Mouse (Mus musculus) lung, postnatal 0 days (tissue): ENCODE data around the gene Atp6ap1. TPM values are rescaled to one million over a fixed set of nuclear protein-coding genes. Genes with fewer than 3 reads are reported as not detected.

Experiments used
- ATAC-seq: fragments of 200-750 bp; cut with Nextera tagmentation; 2 replicates; pipeline ENCODE4 v1.8.0; 2017; ENCODE audit warnings: moderate library complexity
- DNase-seq: peaks from one replicate; pipeline ENCODE4 v3.0.0-alpha.2; 2016; ENCODE audit warnings: low spot score
- H3K27ac ChIP-seq: fragments of 300-500 bp; sonication (generic); 2 replicates; pipeline ENCODE4 v1.5.1; 2014; ENCODE audit warnings: antibody characterized with exemption, mild to moderate bottlenecking, low read length, mixed read lengths
- H3K27me3 ChIP-seq: fragments of 300-500 bp; sonication (generic); replicated peaks from 2 replicates; pipeline ENCODE4 v1.6.1; 2014; ENCODE audit warnings: low read length, mixed read lengths; ENCODE audit not compliant: insufficient read depth
- H3K36me3 ChIP-seq: fragments of 300-500 bp; sonication (generic); 2 replicates; pipeline ENCODE4 v1.6.1; 2014; ENCODE audit warnings: low read length, mixed read lengths; ENCODE audit not compliant: insufficient read depth
- H3K4me1 ChIP-seq: fragments of 300-500 bp; sonication (generic); 2 replicates; pipeline ENCODE4 v1.6.1; 2014; ENCODE audit warnings: antibody characterized with exemption, low read depth, low read length, mixed read lengths; ENCODE audit not compliant: insufficient read depth
- H3K4me2 ChIP-seq: fragments of 300-500 bp; sonication (generic); replicated peaks from 2 replicates; pipeline ENCODE4 v1.6.1; 2014; ENCODE audit warnings: low read depth, mild to moderate bottlenecking, low read length, moderate library complexity, mixed read lengths
- H3K4me3 ChIP-seq: fragments of 300-500 bp; sonication (generic); 2 replicates; pipeline ENCODE4 v1.5.1; 2014; ENCODE audit warnings: low read depth, low read length
- H3K9ac ChIP-seq: fragments of 300-500 bp; sonication (generic); replicated peaks from 2 replicates; pipeline ENCODE4 v1.6.1; 2014; ENCODE audit warnings: low read depth, mild to moderate bottlenecking
- H3K9me3 ChIP-seq: fragments of 300-500 bp; sonication (generic); 2 replicates; pipeline ENCODE4 v1.6.1; 2016; ENCODE audit warnings: low read length, mixed read lengths
- CTCF ChIP-seq: IDR thresholded peaks from 2 replicates; pipeline ENCODE4 v1.5.1; 2016; ENCODE audit warnings: antibody characterized with exemption, mild to moderate bottlenecking
- EP300 ChIP-seq: IDR thresholded peaks from 2 replicates; pipeline ENCODE4 v1.6.1; 2016; ENCODE audit warnings: antibody characterized with exemption, mild to moderate bottlenecking, control low read depth
- WGBS: fragments of 180-500 bp; shearing (Covaris S2); extraction: QIAGEN DNeasy Blood & Tissue Kit; methylation state at CpG from one replicate; pipeline ENCODE4 v1.1.7; 2014; 5-methylcytosine and 5-hydroxymethylcytosine counted together
- polyA plus RNA-seq: library from polyadenylated mRNA; unstranded; fragments of >200 nt; fragmentation: Nextera tagmentation; extraction: Ambion mirVana; gene quantifications from 2 replicates; pipeline ENCODE4 v1.2.1, GENCODE M21; 2015

The Atp6ap1 gene
- polyA plus RNA-seq, 1 experiment from 2014 or later: 140 TPM

DNA sequence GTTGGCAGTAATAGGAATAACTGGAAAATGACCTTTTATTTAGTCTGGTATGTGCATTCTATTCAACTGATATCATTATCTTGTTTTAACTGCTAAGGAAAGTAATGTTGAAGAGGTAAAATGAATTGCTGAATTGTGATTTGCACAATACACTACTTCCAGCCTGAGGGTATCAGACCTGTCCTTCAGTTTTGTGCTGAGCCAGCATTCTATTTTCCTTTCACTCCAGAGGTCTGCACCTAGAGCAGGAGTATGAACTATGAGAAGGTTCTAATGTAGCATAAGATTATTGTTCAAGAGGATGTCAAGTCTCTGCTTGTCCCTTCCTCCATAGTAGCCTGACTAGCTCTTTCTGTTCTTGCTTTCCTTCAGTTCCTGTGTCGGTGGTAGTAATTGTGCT lies 1.5 kb downstream of the Atp6ap1 start:
- Histone ChIP-seq H3K4me3 (no peak overlapping the region), H3K27ac (no peak overlapping the region), H3K27me3 (no peaks in the 10 kb centered on the region), H3K9me3 (no peaks in the 10 kb centered on the region), H3K36me3 (no peaks in the 10 kb centered on the region), H3K9ac (no peak overlapping the region), H3K4me1 (no peaks in the 10 kb centered on the region), H3K4me2 (no peak overlapping the region)
- DNase-seq (no peak), ATAC-seq (no peak)
- no peak for TF ChIP-seq EP300
- 82% methylated on average over 1 of the region's 1 CpGs for WGBS

DNA sequence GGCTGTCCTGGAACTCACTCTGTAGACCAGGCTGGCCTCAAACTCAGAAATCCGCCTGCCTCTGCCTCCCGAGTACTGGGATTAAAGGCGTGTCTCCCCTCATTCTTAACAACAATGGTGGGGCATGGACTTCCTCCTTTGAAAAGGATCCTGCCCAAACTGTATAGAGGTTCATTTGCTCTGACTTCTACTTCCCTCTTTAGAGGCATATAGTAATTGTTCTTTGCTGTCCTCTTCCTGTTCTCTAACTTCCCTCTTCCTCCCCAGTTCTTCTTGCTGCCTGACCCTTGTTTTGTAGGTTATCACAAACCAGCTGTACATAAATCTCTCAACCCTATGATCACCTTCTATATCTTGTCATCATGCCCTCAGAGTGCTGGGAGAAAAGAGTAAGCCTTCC lies 2.8 kb downstream of the Atp6ap1 start:
- ATAC-seq (no peak), DNase-seq (peak; percentile 14)
- Histone ChIP-seq H3K9me3 (no peaks in the 10 kb centered on the region), H3K27ac (no peak overlapping the region), H3K9ac (no peak overlapping the region), H3K4me1 (no peaks in the 10 kb centered on the region), H3K27me3 (no peaks in the 10 kb centered on the region), H3K4me3 (no peak overlapping the region), H3K4me2 (no peak overlapping the region), H3K36me3 (no peaks in the 10 kb centered on the region)
- TF ChIP-seq CTCF: no peak
- WGBS: 78% methylated on average over 3 of the region's 3 CpGs

DNA sequence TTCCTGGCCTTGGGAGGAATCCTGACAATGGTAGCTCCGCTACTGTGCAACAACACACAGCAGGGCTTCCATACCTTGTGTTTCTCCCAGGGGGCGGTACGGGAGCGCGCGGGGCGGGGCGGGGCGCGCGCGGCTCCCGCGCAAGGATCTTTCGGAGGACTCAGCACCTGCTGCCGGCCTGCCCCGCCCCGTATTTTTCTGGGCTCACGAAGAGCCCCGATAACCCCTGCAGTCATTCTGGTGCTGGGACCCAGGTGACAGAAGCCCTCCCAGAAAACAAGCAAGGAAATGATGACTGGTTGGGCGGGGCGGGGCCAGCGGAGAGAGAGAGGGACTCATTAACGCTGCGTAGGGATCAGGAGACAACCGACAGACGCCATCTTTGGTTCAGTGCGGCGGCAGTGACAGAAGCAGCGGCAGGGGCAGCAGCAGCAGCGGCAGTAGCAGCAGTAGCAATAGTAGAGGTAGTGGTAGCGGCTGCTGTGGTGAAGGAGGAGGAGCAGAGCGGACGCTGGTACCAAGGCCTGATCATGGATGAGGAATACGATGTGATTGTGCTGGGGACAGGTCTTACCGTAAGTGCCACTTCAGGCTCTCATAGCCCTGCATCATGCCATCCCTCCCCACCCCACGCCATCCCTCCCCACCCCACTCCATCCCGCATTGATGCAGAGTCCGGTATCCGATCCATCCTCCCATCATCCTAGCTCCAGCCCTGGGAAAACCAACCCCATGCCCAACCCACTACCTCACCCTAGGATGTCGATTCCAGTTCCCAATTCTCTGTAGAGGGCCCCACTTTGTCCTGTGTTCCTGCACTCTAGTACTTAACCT lies 8.2 kb downstream of the Atp6ap1 start, which contains the start of gene Gdi1:
Gdi1 (plus strand) TSS at position 132 of the 834 bp plus-strand sequence.
- Histone ChIP-seq H3K27me3 (no peaks in the 10 kb centered on the region), H3K27ac (peak within 1 kb of the TSS; percentile 86), H3K36me3 (no peaks in the 10 kb centered on the region), H3K9me3 (no peaks in the 10 kb centered on the region), H3K4me2 (peak within 1 kb of the TSS; percentile 58), H3K9ac (peak within 1 kb of the TSS; percentile 54), H3K4me3 (peak within 1 kb of the TSS; percentile 53), H3K4me1 (no peaks in the 10 kb centered on the region)
- TF ChIP-seq CTCF: peak; percentile 51
- TF ChIP-seq EP300: no peak
- WGBS: 7% methylated on average over 36 of the region's 41 CpGs
- DNase-seq: peak; percentile 77
- ATAC-seq: peak; percentile 93

DNA sequence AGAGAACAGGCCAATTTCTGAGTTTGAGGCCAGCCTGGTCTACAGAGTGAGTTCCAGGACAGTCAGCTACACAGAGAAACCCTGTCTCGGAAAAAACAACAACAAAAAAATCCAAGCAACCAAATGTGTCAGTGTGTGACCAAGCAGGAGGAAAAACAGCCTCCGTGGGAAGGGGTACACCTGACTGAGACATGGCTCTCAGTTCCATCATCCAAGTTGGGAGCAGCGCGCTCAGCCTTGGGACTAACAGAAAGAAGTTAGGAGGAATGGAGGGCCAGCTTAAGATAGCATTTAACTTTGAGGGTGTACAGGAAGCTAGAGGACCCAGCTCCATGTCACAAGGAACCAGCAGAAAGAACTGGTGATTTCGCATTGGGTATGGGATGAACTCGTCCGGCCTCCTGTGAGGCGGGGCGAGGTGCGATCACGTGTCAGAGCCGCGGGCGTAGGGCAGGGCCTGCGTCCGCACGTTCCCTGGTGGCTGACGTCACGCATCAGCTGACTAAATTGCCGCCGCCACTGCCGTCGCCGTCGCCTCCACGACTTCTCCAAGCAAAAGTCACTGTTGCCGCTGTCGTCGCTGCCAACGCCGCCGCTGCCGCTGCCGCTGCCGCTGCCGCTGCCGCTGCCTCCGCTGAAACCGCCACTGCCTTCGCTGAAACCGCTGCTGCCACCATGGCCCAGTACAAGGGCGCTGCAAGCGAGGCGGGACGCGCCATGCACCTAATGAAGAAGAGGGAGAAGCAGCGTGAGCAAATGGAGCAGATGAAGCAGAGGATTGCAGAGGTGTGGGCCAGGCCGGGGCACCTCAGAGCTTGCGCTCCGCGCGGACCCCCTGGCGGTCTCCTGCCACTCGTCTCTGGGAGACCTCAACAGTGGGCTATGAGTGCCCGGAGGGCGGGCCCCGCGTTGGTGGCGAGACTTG lies 15.9 kb downstream of the Atp6ap1 start, which contains the start of gene Fam50a:
Fam50a (plus strand) TSS at position 494 of the 925 bp plus-strand sequence.
- H3K27ac ChIP-seq: peak within 1 kb of the TSS; percentile 83
- peak within 1 kb of the TSS; percentile 66 for H3K4me2 ChIP-seq
- peak; percentile 94 for DNase-seq
- WGBS: 11% methylated on average over 46 of the region's 59 CpGs
- peak; percentile 19; the same call in 1 of the 2 replicates for TF ChIP-seq CTCF
- no peak for TF ChIP-seq EP300
- no peaks in the 10 kb centered on the region for H3K9me3 ChIP-seq
- H3K9ac ChIP-seq: peak within 1 kb of the TSS; percentile 70
- H3K4me1 ChIP-seq: no peaks in the 10 kb centered on the region
- ATAC-seq: peak; percentile 99
- H3K4me3 ChIP-seq: peak within 1 kb of the TSS; percentile 54
- no peaks in the 10 kb centered on the region for H3K27me3 ChIP-seq
- no peaks in the 10 kb centered on the region for H3K36me3 ChIP-seq

DNA sequence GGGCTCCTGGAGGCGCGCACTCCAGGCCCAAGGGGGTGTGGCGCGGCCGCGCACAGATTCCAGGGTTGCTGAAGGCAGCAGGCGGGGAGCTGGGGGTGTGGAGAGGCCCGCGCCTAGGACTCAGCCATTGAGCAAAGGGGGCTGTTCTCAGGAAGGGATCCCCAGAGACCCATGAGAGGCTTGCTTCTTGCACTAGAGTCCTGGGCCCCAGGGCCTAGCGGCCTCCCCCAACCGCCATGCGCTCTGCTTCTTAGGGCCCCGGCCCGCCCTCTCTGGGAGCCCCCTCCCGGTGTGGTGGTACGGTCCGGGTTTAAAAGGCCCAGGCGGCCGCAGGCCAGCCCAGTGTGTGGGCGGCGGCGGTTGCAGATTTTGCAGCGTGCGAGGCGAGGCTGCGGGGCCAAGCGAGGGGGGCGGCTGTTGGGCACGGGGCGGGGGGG lies 31.8 kb downstream of the Atp6ap1 start, which contains the start of gene Plxna3:
Plxna3 (plus strand) TSS at position 342 of the 437 bp plus-strand sequence.
- no peaks in the 10 kb centered on the region for H3K36me3 ChIP-seq
- H3K9me3 ChIP-seq: no peaks in the 10 kb centered on the region
- TF ChIP-seq CTCF (peak; percentile 2; the same call in 1 of the 2 replicates), EP300 (no peak)
- H3K4me3 ChIP-seq: peak within 1 kb of the TSS; percentile 39
- H3K4me1 ChIP-seq: no peaks in the 10 kb centered on the region
- no peak within 1 kb of the TSS for H3K27ac ChIP-seq
- no peaks in the 10 kb centered on the region for H3K27me3 ChIP-seq
- peak; percentile 74 for DNase-seq
- WGBS: 17% methylated on average over 11 of the region's 30 CpGs
- peak within 1 kb of the TSS; percentile 66 for H3K4me2 ChIP-seq
- 0 out of 2 replicates have a peak within 1 kb of the TSS, but pooled peaks have one; percentile 36 for H3K9ac ChIP-seq
- ATAC-seq: peak; percentile 96
